Mouse (Mus musculus) liver, adult 2 months (tissue): ENCODE results near the gene Rrp36.
A peak's percentile ranks its signal among the peaks of the same experiment; 100 is the strongest.

ENCODE experiments used
- CTCF ChIP-seq: fragments of 200-500 bp; IDR thresholded peaks from 2 replicates; pipeline ENCODE4 v1.5.1; 2011; ENCODE audit warnings: low read depth, low read length, control low read depth
- POLR2A ChIP-seq: fragments of 200-500 bp; IDR thresholded peaks from 2 replicates; pipeline ENCODE4 v1.6.1; 2011; ENCODE audit warnings: low read length, control low read depth; ENCODE audit not compliant: insufficient read depth; ENCODE audit errors: extremely low read depth

DNA sequence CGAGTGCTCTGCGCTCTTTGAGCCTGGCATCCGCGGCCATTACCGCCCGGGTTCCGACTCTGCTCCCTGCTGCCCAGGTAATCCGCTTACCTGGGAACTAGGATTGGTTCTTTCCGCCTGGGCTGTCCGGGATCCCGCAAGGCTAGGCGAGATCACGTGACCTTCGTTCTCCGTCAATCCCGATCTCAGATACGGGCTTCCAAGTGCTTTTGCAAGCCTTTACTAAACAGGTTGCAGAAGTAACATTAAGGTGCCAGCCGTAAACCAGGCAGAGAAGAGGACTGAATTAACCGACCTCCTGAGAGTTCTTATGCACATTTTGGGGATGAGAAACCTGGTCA is 27.9 kb downstream of the Rrp36 start:
- no peak for TF ChIP-seq CTCF
- TF ChIP-seq POLR2A: peak; percentile 80
